Mouse (Mus musculus) gonadal fat pad, adult 2 months (tissue): Measurements from ENCODE around the gene Angel1. TPM values are rescaled to one million over a fixed set of nuclear protein-coding genes. Genes with fewer than 3 reads are reported as not detected.

Source experiments
- DNase-seq: peaks from one replicate; pipeline ENCODE4 v3.0.0-alpha.2; 2012; ENCODE audit warnings: low read depth
- polyA plus RNA-seq: library from polyadenylated mRNA; depleted of rRNA; stranded (reverse); fragments of >200 nt; gene quantifications from 2 replicates; pipeline ENCODE4 v1.2.3, GENCODE M21; 2012; rRNA removed

Angel1 gene
- polyA plus RNA-seq, 1 experiment, result 9.1 TPM

DNA sequence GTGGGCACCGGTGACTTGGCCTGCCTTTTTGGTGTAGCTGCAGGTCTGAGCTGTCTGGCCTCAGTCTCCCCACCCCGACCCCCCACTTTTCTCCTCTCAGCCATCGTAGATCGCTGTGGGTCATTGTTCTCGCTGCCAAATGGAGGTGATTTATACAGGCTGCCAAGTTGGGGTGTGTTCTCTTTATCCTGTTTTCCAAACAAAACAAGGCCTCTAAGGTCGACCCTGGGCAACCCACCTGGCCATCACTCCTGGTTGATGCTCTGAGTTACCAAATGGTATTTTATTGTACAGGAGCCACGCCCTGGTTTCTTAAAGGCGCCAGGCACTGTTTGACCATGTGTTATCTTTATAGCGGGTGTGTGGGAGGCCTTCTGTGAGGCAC lies 46.7 kb downstream of the Angel1 start:
- DNase-seq, result no peak

- no peak for DNase-seq
Observed at GRCm38 (mm10) chr12:86678591-86679545, 47.4 kb downstream of the Angel1 start, which contains the start of gene Vash1. Vash1 (plus strand) TSS chr12:86678700.

DNA sequence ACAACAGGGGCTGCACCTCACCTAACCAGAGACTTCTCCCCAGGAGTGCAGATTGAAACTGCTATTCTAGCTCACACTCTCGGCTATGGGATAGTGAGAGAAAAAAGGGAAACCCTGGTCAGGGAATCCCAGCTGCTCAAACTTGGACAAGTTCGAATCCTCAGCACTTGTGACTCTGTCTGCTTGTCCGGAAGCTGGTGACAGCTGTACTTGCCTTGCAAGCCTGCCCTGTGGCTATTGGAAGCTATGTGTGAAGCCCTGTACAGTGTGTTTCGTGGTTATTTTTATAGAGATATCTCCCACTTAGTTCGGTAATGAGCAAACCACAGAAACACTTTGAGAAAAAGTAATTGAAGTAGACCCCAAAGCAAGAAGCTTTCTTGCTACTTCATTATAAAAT lies 53.8 kb downstream of the Angel1 start:
- DNase-seq, result no peak

DNA sequence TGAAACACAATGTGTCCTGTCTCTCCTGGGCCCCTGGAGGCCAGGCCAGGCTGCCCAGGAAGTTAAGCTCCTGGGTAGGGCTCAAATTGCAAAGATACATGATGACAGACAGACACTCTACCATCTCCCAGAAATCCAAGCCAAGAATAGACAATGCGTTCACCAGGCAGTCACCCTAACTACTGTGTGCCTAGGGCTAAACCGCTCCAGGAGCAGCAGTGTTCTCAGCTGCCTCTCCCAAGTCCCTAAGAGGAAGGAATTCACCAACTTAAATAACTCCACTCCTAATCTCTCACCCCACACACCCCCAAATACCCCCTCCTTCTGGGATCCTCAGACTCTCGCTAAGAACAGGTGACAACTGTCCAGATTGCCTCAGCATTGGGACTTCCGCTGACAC lies 54.2 kb downstream of the Angel1 start:
- DNase-seq, result no peak

GRCm38 (mm10) chr12:86668404-86668803 lies 57.9 kb downstream of the Angel1 start:
- DNase-seq, result no peak

GRCm38 (mm10) chr12:86665656-86666055 lies 60.6 kb downstream of the Angel1 start:
- no peak for DNase-seq

GRCm38 (mm10) chr12:86660466-86660865 lies 65.8 kb downstream of the Angel1 start:
- DNase-seq, result no peak

GRCm38 (mm10) chr12:86659447-86659968 lies 66.8 kb downstream of the Angel1 start:
- no peak for DNase-seq

DNA sequence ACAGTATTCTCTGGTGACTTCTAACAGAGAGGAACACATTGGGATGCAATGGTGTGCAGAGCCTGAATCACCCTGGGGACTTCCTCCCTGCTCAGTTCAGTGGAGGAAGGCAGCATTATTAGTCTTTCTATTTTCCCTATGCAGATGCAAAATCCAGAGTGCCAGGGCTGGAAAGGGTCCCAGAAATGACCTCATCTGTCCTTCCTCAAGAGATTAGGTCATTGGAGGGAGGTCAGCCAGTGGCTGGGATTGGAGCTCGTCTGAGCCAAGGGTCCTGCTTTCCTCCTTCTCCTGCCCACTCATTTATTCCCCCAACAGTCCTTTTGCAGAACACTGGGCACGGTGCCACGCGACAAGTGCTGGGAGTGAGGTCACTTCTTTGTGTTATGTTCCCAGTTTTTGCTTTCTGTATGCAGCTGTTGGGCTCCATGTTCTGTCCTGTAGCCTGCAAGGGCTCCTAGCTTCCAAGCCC lies 73.7 kb downstream of the Angel1 start:
- DNase-seq, result no peak

DNA sequence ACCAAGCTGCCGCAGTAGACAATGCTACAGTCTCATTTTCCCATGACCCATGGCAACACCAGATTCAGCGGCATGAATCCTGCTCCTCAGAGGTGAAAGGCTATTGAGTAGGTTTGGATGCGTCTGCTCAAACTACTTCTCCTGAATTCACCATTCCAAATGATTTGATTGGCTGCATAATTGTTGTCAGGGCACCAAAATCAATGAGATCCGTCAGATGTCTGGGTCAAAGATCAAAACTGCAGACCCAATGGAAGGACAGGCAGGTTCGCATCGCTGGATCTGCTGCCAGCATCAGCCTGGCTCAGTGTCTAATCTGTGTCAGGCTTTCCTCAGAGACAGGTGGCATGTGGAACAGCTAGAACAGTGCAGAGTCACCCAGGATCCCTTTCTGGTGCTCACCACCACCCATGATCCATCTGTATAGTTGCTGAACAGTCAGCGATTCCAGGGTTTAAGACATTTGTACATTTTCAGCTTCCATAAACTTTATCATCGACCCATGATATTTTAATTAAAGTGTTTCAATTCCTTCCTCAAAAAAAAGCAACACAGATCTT lies 74.9 kb downstream of the Angel1 start:
- DNase-seq, result no peak

Other genes with a start within 250 kb of the Angel1 start
- 3.8 and 5.0 TPM in 2 replicates for gene Vash1, start 47.8 kb downstream of the Angel1 start, polyA plus RNA-seq
- 0.34 and 0.52 TPM in 2 replicates for gene Lrrc74a, start 7.9 kb upstream of the Angel1 start, polyA plus RNA-seq
- gene Irf2bpl, start 158.3 kb upstream of the Angel1 start, polyA plus RNA-seq, result 24.4 and 42.0 TPM in 2 replicates
- gene Cipc, start 220.6 kb upstream of the Angel1 start, polyA plus RNA-seq, result 41.0 and 44.5 TPM in 2 replicates